Mouse (Mus musculus) spleen, adult 18-20 months (tissue): ENCODE results near the gene Tufm.

Source experiments
- DNase-seq, 2 experiments: peaks; one replicate each; pipeline ENCODE4 v3.0.0; 2022; ENCODE audit warnings: mixed read lengths in 2 of 2

The Tufm gene

GRCm38 (mm10) chr7:126502023-126502741 is 15.0 kb downstream of the Tufm start:
- peak; percentile 81 to 87 for DNase-seq

- DNase-seq, result no peak
Observed at GRCm38 (mm10) chr7:126502751-126503150, 15.6 kb downstream of the Tufm start.

- DNase-seq, result peak; percentile 98
Observed at GRCm38 (mm10) chr7:126503273-126503878, 16.2 kb downstream of the Tufm start, which contains the start of gene Atxn2l. TSS of gene Atxn2l (minus strand) at chr7:126503437.

- no peak for DNase-seq
Observed at GRCm38 (mm10) chr7:126504913-126505312, 17.8 kb downstream of the Tufm start.

GRCm38 (mm10) chr7:126507126-126507778 is 20.1 kb downstream of the Tufm start:
- no peak for DNase-seq

- DNase-seq, result no peak
Observed at GRCm38 (mm10) chr7:126511287-126511686, 24.1 kb downstream of the Tufm start.

- DNase-seq, result no peak
Observed at GRCm38 (mm10) chr7:126518261-126518941, 31.2 kb downstream of the Tufm start.

- DNase-seq, result no peak
Observed at GRCm38 (mm10) chr7:126519513-126519912, 32.4 kb downstream of the Tufm start.

- DNase-seq, result no peak
Observed at GRCm38 (mm10) chr7:126523316-126523715, 36.2 kb downstream of the Tufm start.

- peak in 1 of 2 experiments; percentile 16 for DNase-seq
Observed at GRCm38 (mm10) chr7:126528166-126528577, 41.0 kb downstream of the Tufm start.

GRCm38 (mm10) chr7:126533434-126533833 is 46.3 kb downstream of the Tufm start:
- DNase-seq, result no peak

GRCm38 (mm10) chr7:126535766-126536165 is 48.6 kb downstream of the Tufm start:
- no peak for DNase-seq

GRCm38 (mm10) chr7:126536466-126536865 is 49.3 kb downstream of the Tufm start:
- no peak for DNase-seq

- DNase-seq, result peak in 1 of 2 experiments; percentile 13
Observed at GRCm38 (mm10) chr7:126537820-126538585, 50.8 kb downstream of the Tufm start.
